Mouse (Mus musculus) limb, embryonic 11.5 days (tissue): ENCODE measurements around the gene Rasgrp3. TPM values are rescaled to one million over a fixed set of nuclear protein-coding genes. Genes with fewer than 3 reads are reported as not detected.

Experiments
- ATAC-seq: fragments of 200-750 bp; cut with Nextera tagmentation; 2 replicates; pipeline ENCODE4 v1.8.0; 2017; ENCODE audit warnings: low read depth; ENCODE audit not compliant: insufficient number of reproducible peaks, low FRiP score, low TSS enrichment
- DNase-seq: peaks from one replicate; pipeline ENCODE4 v3.0.0-alpha.2; 2015; ENCODE audit warnings: low spot score
- H3K27ac ChIP-seq: fragments of 300-500 bp; sonication (generic); replicated peaks from 2 replicates; pipeline ENCODE4 v1.5.1; 2014; ENCODE audit warnings: low read depth, mild to moderate bottlenecking, low read length
- H3K27me3 ChIP-seq: fragments of 300-500 bp; sonication (generic); 2 replicates; pipeline ENCODE4 v1.6.1; 2014; ENCODE audit warnings: mild to moderate bottlenecking, low read length, mixed read lengths; ENCODE audit not compliant: control insufficient read depth, insufficient read depth
- H3K36me3 ChIP-seq: fragments of 300-500 bp; sonication (generic); 2 replicates; pipeline ENCODE4 v1.6.1; 2014; ENCODE audit warnings: mild to moderate bottlenecking, low read length, moderate library complexity, mixed read lengths; ENCODE audit not compliant: control insufficient read depth, insufficient read depth
- H3K4me1 ChIP-seq: fragments of 300-500 bp; sonication (generic); 2 replicates; pipeline ENCODE4 v1.6.1; 2014; ENCODE audit warnings: low read length, mixed read lengths; ENCODE audit not compliant: control insufficient read depth, insufficient read depth
- H3K4me2 ChIP-seq: fragments of 300-500 bp; sonication (generic); 2 replicates; pipeline ENCODE4 v1.6.1; 2014; ENCODE audit warnings: low read depth, mild to moderate bottlenecking, moderate library complexity; ENCODE audit not compliant: severe bottlenecking
- H3K4me3 ChIP-seq: fragments of 300-500 bp; sonication (generic); 2 replicates; pipeline ENCODE4 v1.5.1; 2014; ENCODE audit warnings: low read depth, low read length
- H3K9ac ChIP-seq: fragments of 300-500 bp; sonication (generic); 2 replicates; pipeline ENCODE4 v1.6.1; 2014; ENCODE audit warnings: mild to moderate bottlenecking, low read length
- H3K9me3 ChIP-seq: fragments of 300-500 bp; sonication (generic); 2 replicates; pipeline ENCODE4 v1.6.1; 2016; ENCODE audit warnings: low read length; ENCODE audit not compliant: control insufficient read depth
- WGBS: fragments of 180-500 bp; shearing (Covaris S2); extraction: QIAGEN DNeasy Blood & Tissue Kit; methylation state at CpG from one replicate; pipeline ENCODE4 v1.1.7; 2014; 5-methylcytosine and 5-hydroxymethylcytosine counted together
- polyA plus RNA-seq: library from polyadenylated mRNA; unstranded; fragments of >200 nt; fragmentation: Nextera tagmentation; extraction: Ambion mirVana; gene quantifications from 2 replicates; pipeline ENCODE4 v1.2.1, GENCODE M21; 2014

The Rasgrp3 gene
- polyA plus RNA-seq: 9.5 and 11.8 TPM in 2 replicates

DNA sequence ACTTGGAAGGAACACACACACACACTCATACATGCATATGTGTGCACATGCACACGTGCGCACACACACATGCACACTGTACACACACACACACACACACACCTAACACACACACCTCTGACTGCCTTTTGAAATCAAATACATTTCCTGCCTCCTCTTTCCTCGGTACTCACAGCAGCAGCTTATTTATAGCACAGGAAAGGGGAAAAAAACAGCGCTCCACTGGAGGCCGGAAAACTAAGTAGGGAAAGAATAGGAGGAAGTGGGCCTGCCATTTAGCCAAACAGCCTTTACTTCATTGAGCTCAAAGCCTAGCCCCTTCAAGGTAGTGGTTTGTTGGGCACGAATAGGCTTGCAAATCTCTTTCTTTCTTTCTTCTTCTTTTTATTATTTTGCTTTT lies at the start of gene Rasgrp3:
Gene Rasgrp3, plus strand, starts transcription at position 298 of the 400 bp plus-strand sequence.
- Histone ChIP-seq H3K4me3 (no peak within 1 kb of the TSS), H3K9ac (no peak within 1 kb of the TSS), H3K9me3 (no peaks in the 10 kb centered on the region), H3K4me1 (no peaks in the 10 kb centered on the region), H3K36me3 (no peaks in the 10 kb centered on the region), H3K4me2 (no peak within 1 kb of the TSS), H3K27me3 (no peaks in the 10 kb centered on the region), H3K27ac (no peak within 1 kb of the TSS)
- ATAC-seq: no peak
- WGBS: 48% methylated on average over 6 of the region's 6 CpGs
- DNase-seq: no peak

DNA sequence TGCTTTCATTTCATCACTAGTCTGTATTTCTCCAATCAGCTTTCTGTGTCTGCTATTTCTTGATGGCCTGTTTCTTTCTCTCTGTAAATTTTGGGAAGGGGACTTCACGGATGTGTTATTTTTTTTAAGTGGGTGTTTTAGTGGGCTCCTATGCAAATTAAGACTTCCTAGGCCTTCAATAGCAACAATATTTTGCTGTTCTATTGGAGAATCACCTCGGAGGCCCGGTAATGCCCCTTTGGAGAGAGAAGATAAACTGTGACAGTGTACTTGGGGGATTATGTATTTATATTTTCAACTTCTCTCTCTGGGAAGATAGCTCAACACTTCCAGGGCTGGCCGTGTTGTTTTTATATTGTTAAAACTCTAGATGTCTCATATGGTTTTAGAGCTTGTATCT lies 47.3 kb upstream of the Rasgrp3 start:
- no peak overlapping the region for H3K4me3 ChIP-seq
- no peak for ATAC-seq
- DNase-seq: no peak
- 0 out of 2 replicates have a peak, but pooled peaks cover 3% of the 10 kb centered on the region for H3K36me3 ChIP-seq
- 90% methylated on average over 4 of the region's 4 CpGs for WGBS
- no peak overlapping the region for H3K27ac ChIP-seq
- no peaks in the 10 kb centered on the region for H3K9me3 ChIP-seq
- H3K9ac ChIP-seq: no peak overlapping the region
- no peaks in the 10 kb centered on the region for H3K4me1 ChIP-seq
- H3K4me2 ChIP-seq: no peak overlapping the region
- no peaks in the 10 kb centered on the region for H3K27me3 ChIP-seq

DNA sequence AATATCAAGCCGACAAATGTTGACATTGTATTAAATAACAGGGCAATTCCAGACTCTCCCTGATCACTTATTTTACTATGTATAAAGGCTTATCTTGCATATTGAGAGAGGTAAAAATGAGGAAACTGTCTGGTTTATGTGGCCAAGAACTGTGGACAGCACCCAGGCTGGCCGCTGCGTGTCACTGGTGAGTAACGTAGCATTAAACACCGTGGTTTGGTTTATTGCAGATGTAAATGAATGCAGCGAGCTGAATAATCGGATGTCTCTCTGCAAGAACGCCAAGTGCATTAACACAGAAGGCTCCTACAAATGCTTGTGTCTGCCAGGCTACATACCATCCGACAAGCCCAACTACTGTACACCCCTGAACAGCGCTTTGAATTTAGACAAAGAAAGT lies 45.6 kb upstream of the Rasgrp3 start:
- no peaks in the 10 kb centered on the region for H3K9me3 ChIP-seq
- ATAC-seq (no peak), DNase-seq (no peak)
- no peak overlapping the region for H3K4me2 ChIP-seq
- H3K4me3 ChIP-seq: no peak overlapping the region
- no peak overlapping the region for H3K9ac ChIP-seq
- no peaks in the 10 kb centered on the region for H3K4me1 ChIP-seq
- 0 out of 2 replicates have a peak, but pooled peaks cover 3% of the 10 kb centered on the region for H3K36me3 ChIP-seq
- H3K27ac ChIP-seq: no peak overlapping the region
- WGBS: 93% methylated on average over 10 of the region's 10 CpGs
- no peaks in the 10 kb centered on the region for H3K27me3 ChIP-seq

DNA sequence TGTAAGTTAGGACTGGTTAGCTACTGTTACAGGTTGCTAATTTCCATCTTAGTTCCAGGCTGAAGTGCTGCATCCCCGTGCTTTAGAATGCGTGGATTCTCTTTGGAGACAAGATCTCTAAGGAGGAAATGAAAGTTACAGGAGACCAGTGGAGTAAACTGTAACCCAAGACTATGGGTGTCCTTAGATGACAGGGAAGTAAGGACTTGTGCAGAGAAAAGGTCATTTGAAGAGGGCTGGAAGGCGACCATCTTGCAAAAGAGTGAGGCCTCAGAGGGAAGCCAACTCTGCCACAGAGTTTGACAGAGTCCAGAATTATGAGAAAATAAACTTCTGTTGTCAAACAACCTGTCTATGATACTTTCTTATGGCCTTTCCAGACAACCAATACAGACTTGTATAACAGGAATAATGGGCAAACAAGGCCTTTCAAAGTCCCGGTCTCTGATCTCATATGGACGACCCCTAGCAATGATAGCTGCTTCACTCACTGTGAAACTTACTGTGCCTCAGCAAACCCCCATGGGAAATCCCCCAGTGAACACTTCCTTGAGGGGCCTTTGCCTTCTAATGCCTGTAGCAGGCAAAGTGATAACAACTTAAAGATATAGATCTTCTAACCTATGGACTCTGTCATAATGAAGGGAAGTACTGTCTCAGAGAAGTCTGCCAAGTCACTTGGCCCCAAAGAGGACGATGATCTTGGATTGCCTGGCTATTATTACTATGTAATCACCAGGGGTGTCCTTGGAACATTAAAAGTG lies 44.1 kb upstream of the Rasgrp3 start:
- Histone ChIP-seq H3K9ac (no peak overlapping the region), H3K4me3 (no peak overlapping the region), H3K4me1 (no peaks in the 10 kb centered on the region), H3K9me3 (no peaks in the 10 kb centered on the region), H3K36me3 (0 out of 2 replicates have a peak, but pooled peaks cover 3% of the 10 kb centered on the region), H3K27me3 (no peaks in the 10 kb centered on the region), H3K4me2 (no peak overlapping the region), H3K27ac (no peak overlapping the region)
- WGBS: 90% methylated on average over 6 of the region's 6 CpGs
- ATAC-seq: no peak
- DNase-seq: no peak

DNA sequence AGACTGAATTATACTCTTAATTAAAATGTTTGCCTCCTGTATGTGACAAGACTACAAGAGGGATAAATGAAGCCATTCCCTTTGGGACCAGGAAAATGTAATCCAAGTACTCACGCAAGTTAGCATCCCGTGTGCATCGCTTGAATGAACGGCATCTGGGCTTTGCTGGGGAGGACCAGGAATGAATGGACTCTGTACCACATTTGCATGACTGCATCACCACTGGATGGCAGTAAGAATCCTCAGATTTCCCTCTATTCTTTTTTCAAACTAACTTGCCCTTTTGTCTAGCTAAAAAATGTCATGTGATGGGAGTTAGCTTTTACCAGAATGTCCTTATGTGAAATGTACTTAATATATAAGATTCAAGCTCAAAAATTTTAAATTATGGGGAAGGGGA lies 29.3 kb upstream of the Rasgrp3 start:
- no peaks in the 10 kb centered on the region for H3K4me1 ChIP-seq

DNA sequence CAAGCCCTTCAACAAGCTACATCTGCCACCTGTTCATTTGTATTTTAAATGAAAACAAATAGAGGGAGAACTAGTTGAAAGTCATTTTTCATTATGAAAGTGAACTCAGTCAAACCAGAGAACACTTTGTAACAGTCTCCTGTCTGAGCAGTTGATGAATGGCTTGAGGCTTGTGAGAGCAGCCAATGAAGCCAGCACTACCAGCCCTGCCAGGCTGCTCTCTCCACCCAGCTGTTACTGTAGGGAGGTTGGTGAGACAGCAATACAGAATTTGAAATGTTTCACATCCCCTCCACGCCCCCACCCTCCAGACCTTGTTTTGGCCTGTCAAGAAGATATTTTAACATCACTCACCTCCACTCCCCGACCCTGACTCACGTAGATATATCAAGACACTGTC lies 18.8 kb upstream of the Rasgrp3 start:
- Histone ChIP-seq H3K36me3 (no peaks in the 10 kb centered on the region), H3K9ac (no peak overlapping the region), H3K9me3 (no peaks in the 10 kb centered on the region), H3K4me1 (no peaks in the 10 kb centered on the region), H3K27ac (no peak overlapping the region), H3K27me3 (no peaks in the 10 kb centered on the region), H3K4me3 (no peak overlapping the region), H3K4me2 (no peak overlapping the region)
- ATAC-seq: no peak
- WGBS: 72% methylated on average over 3 of the region's 3 CpGs
- no peak for DNase-seq

More for the DNA sequence above, 29.3 kb upstream of the Rasgrp3 start:
- Histone ChIP-seq H3K27ac (no peak overlapping the region), H3K9me3 (no peaks in the 10 kb centered on the region), H3K36me3 (no peaks in the 10 kb centered on the region), H3K27me3 (no peaks in the 10 kb centered on the region), H3K4me3 (no peak overlapping the region), H3K4me2 (no peak overlapping the region), H3K9ac (no peak overlapping the region)
- ATAC-seq (no peak), DNase-seq (no peak)
- WGBS: 84% methylated on average over 4 of the region's 4 CpGs

DNA sequence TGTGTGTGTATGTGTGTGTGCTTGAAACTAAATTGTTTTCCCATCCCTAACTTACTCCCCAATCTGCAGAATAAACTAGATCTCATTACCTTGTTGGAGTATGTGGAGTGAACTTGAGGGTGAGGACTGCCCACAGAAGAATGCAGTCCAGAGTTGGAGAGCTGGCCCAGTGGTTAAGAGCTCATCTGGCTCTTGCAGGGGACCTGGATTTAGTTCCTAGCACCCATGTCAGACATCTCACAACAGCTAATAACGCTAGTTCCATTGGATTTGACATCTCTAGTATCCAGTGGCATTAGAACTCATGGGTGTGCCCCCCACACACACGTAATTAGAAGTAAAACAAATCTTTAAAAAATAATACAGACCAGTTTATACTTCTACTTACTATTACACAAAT lies 1.5 kb upstream of the Rasgrp3 start:
- no peaks in the 10 kb centered on the region for H3K4me1 ChIP-seq
- no peak overlapping the region for H3K4me3 ChIP-seq
- ATAC-seq (no peak), DNase-seq (no peak)
- no peak overlapping the region for H3K9ac ChIP-seq
- 82% methylated on average over 2 of the region's 2 CpGs for WGBS
- no peaks in the 10 kb centered on the region for H3K36me3 ChIP-seq
- H3K4me2 ChIP-seq: no peak overlapping the region
- H3K9me3 ChIP-seq: no peaks in the 10 kb centered on the region
- no peaks in the 10 kb centered on the region for H3K27me3 ChIP-seq
- H3K27ac ChIP-seq: no peak overlapping the region

DNA sequence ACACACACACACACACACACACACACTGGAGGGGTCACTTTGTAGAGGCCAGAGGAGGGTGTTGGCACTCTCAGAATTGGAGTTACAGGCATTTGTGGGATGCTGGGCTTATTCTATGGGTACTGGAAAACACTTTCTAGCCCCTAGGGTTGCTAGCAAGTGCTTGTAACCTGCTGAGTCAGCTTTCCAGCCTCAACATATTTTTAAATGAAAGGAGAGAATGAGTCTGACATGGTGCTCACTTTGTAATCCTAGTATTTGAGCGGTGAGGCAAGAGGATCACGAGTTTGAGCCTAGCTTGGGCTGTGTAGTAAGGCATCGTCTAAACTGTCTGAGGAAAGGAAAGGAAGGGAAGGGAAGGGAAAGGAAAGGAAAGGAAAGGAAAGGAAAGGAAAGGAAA lies 825 bp upstream of the Rasgrp3 start:
- Histone ChIP-seq H3K4me3 (no peak overlapping the region), H3K27ac (no peak overlapping the region), H3K4me1 (no peaks in the 10 kb centered on the region), H3K9me3 (no peaks in the 10 kb centered on the region), H3K36me3 (no peaks in the 10 kb centered on the region), H3K27me3 (no peaks in the 10 kb centered on the region), H3K4me2 (no peak overlapping the region), H3K9ac (no peak overlapping the region)
- no peak for ATAC-seq
- no peak for DNase-seq
- 84% methylated on average over 3 of the region's 3 CpGs for WGBS

DNA sequence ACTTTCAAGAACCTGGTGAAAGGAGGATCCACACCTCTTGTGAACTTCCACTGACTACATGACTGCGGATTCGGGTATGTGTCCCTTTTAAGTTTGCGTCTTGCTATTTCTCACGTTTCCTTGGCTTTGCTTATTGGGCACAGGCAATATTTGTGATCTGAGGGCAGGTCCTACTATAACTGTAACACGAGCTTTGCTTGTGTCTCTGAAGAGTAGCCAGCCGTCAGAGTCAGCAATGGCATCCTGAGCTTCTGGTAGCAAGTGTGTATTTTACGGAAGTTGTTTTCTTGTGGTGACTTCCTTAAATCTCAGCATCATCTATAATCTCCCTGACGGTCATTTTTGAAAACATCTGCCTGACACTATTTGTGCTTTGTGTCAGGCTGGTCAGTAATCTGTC lies 399 bp downstream of the Rasgrp3 start:
- 72% methylated on average over 8 of the region's 8 CpGs for WGBS
- DNase-seq: no peak
- Histone ChIP-seq H3K36me3 (no peaks in the 10 kb centered on the region), H3K4me1 (no peaks in the 10 kb centered on the region), H3K9me3 (no peaks in the 10 kb centered on the region), H3K4me2 (no peak overlapping the region), H3K4me3 (no peak overlapping the region), H3K9ac (no peak overlapping the region), H3K27ac (no peak overlapping the region), H3K27me3 (no peaks in the 10 kb centered on the region)
- ATAC-seq: no peak
